Mouse (Mus musculus) liver, adult (tissue): Measurements from ENCODE around the gene Tceal9.
"Not testable (repeated sequence)": the region's sequence is repeated elsewhere in the genome, so short reads cannot be mapped to it uniquely, and the experiment has no call there.

Experiments used
- GATA4 ChIP-seq: IDR thresholded peaks from 2 replicates; pipeline ENCODE4 v1.6.1; 2014; ENCODE audit warnings: mild to moderate bottlenecking, low read length; ENCODE audit not compliant: insufficient replicate concordance

Tceal9 gene

GRCm38 (mm10) chrX:136249671-136250070, 4.8 kb downstream of the Tceal9 start:
- no peak for TF ChIP-seq GATA4

- no peak for TF ChIP-seq GATA4
Measured at GRCm38 (mm10) chrX:136252023-136252729, 7.3 kb downstream of the Tceal9 start.

- no peak for TF ChIP-seq GATA4
Measured at GRCm38 (mm10) chrX:136267720-136268119, 22.8 kb downstream of the Tceal9 start.

- TF ChIP-seq GATA4, result no peak
Measured at GRCm38 (mm10) chrX:136268173-136268572, 23.3 kb downstream of the Tceal9 start.

GRCm38 (mm10) chrX:136269743-136270392, 25.0 kb downstream of the Tceal9 start, which contains the start of gene Bex3:
Gene Bex3 (plus strand): TSS chrX:136270253.
- not testable (repeated sequence) for TF ChIP-seq GATA4

GRCm38 (mm10) chrX:136274542-136274941, 29.7 kb downstream of the Tceal9 start:
- no peak for TF ChIP-seq GATA4

GRCm38 (mm10) chrX:136275386-136275785, 30.5 kb downstream of the Tceal9 start:
- TF ChIP-seq GATA4, result no peak

- no peak for TF ChIP-seq GATA4
Measured at GRCm38 (mm10) chrX:136277577-136277976, 32.7 kb downstream of the Tceal9 start.

GRCm38 (mm10) chrX:136278401-136278800, 33.5 kb downstream of the Tceal9 start:
- no peak for TF ChIP-seq GATA4

- TF ChIP-seq GATA4, result no peak
Measured at GRCm38 (mm10) chrX:136279410-136279809, 34.5 kb downstream of the Tceal9 start.

GRCm38 (mm10) chrX:136290817-136291281, 46.0 kb downstream of the Tceal9 start:
- no peak for TF ChIP-seq GATA4
